Mouse (Mus musculus): Measurements from ENCODE around the gene Myl3. TPM values are rescaled to one million over a fixed set of nuclear protein-coding genes. Genes with fewer than 3 reads are reported as not detected.

The Myl3 gene
- total RNA-seq, 2 experiments from 2014 or later: 0.39 TPM; not detected in 1

GRCm38 (mm10) chr9:110726867-110727266, 14.8 kb upstream of the Myl3 start:
- no peak for DNase-seq (ENCODE audit: extremely low spot score in 1 of 2, low spot score in 1 of 2)

GRCm38 (mm10) chr9:110729841-110730240, 11.8 kb upstream of the Myl3 start:
- DNase-seq (ENCODE audit: extremely low spot score in 1 of 2, low spot score in 1 of 2): peak; percentile 52 to 71

DNA sequence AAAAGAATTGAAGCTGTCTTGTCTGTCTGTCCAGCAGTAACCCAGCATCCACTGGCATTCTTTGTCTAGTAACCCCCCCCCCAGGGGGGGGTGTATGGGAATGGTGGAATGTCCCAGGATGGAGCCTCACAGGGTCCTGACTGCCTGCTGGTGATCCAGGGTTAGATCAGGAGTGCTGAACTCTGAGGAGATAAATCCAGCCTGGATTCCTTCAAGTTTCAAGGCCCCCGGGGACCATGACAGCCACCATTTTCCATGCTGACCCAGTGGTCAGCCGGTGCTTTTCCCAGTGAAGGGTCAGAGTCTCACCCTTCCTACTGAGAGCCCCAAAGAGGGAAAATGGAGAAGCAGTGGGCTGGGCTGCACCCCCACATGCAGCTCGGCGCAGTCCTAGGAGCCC, 9.8 kb upstream of the Myl3 start:
- DNase-seq (ENCODE audit: extremely low spot score in 1 of 2, low spot score in 1 of 2): no peak

GRCm38 (mm10) chr9:110732623-110733022, 9.0 kb upstream of the Myl3 start:
- DNase-seq (ENCODE audit: extremely low spot score in 1 of 2, low spot score in 1 of 2): no peak

DNA sequence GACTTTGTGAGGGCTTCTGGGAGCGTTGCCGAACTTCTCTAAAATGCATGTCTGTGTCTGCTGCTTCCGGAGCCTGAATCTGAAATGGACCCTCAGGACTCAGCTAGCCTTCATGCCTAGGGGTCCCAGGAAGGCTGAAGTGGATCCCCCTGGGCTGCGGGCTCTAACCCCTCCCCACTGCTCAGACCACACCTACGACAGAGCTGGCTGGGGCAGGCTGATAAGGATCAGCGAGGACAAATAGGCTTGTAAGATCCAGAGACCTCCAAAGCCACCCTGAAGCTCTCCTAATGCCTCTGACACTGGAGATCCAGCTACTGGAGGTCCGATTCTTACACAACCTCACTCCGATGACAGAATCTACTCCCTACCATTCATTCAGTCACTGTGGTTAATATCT, 8.6 kb upstream of the Myl3 start:
- no peak for DNase-seq (ENCODE audit: extremely low spot score in 1 of 2, low spot score in 1 of 2)

DNA sequence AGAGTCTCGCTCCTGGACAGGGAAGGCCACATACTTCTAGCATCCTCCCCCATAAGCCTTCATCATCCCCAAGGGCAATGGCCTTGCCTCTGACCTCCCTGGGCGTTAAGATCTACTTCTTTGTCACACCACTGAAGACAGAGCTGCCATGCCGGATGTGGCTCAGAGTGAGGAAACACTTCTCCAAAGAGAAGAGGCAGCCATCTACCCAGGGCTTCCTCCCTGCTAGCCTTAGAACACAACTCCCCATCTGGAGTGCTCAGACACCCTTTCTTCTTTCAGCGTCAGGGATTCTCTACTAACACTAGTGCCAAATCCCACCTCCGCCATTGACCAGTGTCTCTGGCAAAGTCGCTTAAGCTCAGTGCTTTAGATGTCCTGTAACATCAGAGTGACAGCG, 7.5 kb upstream of the Myl3 start:
- no peak for DNase-seq (ENCODE audit: extremely low spot score in 1 of 2, low spot score in 1 of 2)

- DNase-seq (ENCODE audit: extremely low spot score in 1 of 2, low spot score in 1 of 2): no peak
Observed at GRCm38 (mm10) chr9:110736362-110736761, 5.3 kb upstream of the Myl3 start.

GRCm38 (mm10) chr9:110738054-110738453, 3.6 kb upstream of the Myl3 start:
- DNase-seq (ENCODE audit: extremely low spot score in 1 of 2, low spot score in 1 of 2): no peak

DNA sequence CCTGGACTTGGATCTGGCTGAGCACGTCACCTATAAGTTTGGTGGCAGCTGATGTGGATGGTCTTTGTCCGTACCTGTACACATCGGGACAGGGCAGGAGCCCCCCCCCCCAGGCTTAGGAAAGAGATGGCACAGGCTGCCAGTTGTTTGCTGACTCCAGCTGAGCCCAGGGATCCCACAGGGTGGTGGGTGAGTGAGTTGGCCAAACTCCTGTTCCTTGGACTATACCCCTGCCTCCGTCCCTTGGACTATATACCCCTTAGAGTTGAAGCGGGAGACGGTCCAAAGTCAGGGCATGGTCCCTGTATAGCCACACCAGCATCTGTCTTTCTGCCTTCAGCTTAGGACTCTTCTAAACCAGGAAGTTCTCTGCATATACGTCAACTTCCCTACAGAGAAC, 1.7 kb upstream of the Myl3 start:
- DNase-seq (ENCODE audit: extremely low spot score in 1 of 2, low spot score in 1 of 2): no peak

DNA sequence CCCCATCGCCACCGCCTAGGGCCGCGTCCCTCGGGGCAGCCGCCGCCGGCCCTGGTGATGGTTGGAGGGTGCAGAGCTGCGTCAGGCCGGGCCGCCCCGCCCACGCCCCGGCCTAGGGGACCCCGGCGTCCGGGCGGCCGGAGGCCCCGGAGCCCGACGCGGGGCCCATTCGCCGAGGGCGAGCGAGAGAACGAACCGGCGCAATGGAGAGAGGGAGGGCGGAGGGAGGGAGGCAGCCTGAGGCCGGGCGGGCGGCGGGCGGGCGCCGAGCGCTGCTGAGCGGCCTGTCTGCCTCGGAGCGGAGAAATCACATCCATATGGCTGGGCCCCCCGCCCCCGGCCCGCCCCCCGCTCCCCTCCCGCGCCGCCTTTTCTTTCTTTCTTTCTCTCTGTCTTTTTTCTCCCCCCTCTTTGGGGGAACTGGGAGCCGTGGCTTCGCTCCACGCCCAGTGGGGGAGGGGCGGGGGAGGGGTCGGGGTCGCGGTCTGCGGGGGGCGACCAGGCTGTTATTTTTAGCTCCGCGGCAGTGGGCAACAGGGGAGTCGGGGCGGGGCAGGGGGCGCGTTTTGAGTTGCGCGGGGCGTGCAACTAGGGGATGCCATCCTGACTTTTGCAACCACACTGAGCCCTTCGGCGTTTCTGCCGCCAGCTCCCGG, 762 bp downstream of the Myl3 start:
- no peak for DNase-seq (ENCODE audit: extremely low spot score in 1 of 2, low spot score in 1 of 2)

GRCm38 (mm10) chr9:110742951-110743455, 1.3 kb downstream of the Myl3 start:
- no peak for DNase-seq (ENCODE audit: extremely low spot score in 1 of 2, low spot score in 1 of 2)

DNA sequence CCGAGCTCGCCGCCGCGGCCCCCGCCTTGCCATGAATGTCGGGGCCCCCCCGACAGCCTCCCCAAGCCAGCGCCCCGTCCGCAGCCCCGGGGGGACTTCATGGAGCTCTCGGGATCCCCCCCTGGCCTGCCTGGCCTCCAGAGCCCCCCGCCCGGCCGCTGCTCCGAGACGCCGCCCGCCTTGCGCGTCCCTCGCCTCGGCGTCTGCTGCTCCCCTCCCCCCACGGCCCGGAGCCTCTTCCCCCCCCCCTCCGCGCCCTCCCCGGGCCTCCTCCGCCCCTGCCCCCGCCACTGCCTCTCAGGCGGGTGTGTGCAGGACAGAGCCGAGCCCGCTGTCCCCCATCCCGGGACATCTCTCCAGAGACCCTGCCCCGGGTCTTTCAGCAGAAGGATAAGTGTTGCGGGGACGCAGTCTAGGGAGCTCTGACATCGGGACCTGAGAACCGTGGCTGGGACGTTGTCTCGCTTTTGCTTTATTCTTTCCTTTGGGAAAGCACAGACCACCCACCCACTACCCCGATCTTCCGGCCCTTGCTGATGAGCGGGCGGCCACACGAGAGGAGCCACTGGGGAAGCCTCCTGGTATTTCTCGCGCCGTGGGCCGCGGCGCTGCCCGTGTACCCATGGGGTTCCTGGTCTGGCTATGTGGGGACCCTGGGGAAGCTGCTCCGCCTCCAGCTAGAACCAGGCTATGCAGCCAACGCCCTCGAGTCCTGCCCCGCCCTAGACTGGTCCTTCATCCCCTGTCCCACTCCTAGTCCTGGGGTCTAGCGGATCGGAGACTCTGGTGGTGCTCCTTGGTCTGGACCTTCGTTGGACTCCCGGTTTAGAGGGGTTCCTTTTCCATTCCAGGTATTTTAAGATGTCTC, 2.0 kb downstream of the Myl3 start:
- no peak for DNase-seq (ENCODE audit: extremely low spot score in 1 of 2, low spot score in 1 of 2)

- no peak for DNase-seq (ENCODE audit: extremely low spot score in 1 of 2, low spot score in 1 of 2)
Observed at GRCm38 (mm10) chr9:110745752-110746151, 4.1 kb downstream of the Myl3 start.

DNA sequence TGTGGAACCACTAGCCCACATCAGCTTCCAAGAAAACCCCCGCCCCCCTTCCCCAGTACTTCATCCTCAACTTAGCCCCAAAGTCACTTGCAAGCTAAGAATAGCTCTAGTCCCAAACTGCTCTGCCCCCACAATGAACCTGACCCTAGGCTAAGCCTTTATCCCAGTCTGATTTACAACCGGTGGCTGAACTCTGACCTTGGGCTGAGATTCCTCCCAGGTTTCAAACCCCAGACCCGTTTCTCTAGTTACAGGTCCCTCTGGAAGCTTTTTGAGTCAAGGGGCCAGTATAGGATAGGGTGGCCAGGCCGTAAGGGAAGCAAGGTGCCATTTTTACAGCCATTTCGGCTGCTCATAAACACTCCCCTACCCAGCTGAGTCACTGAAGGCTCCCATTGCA, 4.6 kb downstream of the Myl3 start:
- no peak for DNase-seq (ENCODE audit: extremely low spot score in 1 of 2, low spot score in 1 of 2)

DNA sequence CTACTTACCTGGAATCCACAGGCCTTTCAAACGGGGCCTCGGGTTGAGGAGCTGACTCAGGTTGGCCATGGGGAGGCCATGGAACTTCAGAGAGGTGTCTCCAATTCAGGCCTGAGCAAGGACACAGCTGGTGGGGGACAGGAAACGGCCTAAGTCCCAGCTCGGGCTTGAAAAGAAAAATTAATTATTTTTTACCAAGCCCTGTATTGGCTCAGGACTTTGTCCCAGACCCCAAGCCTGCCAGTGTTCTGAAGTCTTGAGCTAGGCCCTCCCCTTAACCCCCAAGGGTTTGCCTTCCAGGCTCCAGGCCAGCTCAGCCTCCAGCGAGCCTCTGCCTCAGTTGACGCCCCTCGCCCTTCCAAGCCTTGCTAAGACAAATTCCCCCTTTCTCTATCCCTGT, 5.3 kb downstream of the Myl3 start, which contains the start of gene Pth1r:
Gene Pth1r, minus strand, starts transcription at position 185 of the 400 bp plus-strand sequence.
- no peak for DNase-seq (ENCODE audit: extremely low spot score in 1 of 2, low spot score in 1 of 2)

DNA sequence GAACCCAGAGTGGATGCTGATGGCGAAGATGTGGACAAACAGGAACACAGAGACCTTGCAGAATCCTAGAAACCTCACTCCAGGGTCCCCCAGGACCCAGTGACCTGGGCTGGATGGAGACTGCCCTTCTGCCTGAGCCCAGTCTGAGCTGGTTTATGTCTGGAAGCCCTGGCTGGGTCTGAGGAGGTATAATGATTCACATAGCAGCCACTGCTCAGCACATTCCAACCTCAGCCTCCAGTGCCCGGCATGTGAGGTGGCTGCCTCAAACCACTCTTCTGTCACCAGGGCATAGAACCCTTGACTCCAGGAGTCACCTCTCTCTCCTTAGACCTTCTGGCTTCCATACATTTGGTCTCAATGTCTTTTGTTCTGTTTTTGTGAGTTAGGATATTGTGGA, 6.8 kb downstream of the Myl3 start:
- DNase-seq (ENCODE audit: extremely low spot score in 1 of 2, low spot score in 1 of 2): no peak

GRCm38 (mm10) chr9:110750404-110751187, 8.9 kb downstream of the Myl3 start:
- no peak for DNase-seq (ENCODE audit: extremely low spot score in 1 of 2, low spot score in 1 of 2)

GRCm38 (mm10) chr9:110751412-110751811, 9.8 kb downstream of the Myl3 start:
- DNase-seq (ENCODE audit: extremely low spot score in 1 of 2, low spot score in 1 of 2): no peak

GRCm38 (mm10) chr9:110752917-110753435, 11.3 kb downstream of the Myl3 start:
- no peak for DNase-seq (ENCODE audit: extremely low spot score in 1 of 2, low spot score in 1 of 2)

GRCm38 (mm10) chr9:110753773-110754172, 12.1 kb downstream of the Myl3 start:
- DNase-seq (ENCODE audit: extremely low spot score in 1 of 2, low spot score in 1 of 2): no peak

GRCm38 (mm10) chr9:110757816-110758215, 16.2 kb downstream of the Myl3 start:
- no peak for DNase-seq (ENCODE audit: extremely low spot score in 1 of 2, low spot score in 1 of 2)
